Mouse (Mus musculus) layer of hippocampus, adult 11-12 months (tissue): Measurements from ENCODE around the gene Abcc6.
"Not testable (repeated sequence)": the region's sequence is repeated elsewhere in the genome, so short reads cannot be mapped to it uniquely, and the experiment has no call there.

Experiments
- DNase-seq: peaks from one replicate; pipeline ENCODE4 v3.0.0; 2022; ENCODE audit warnings: low spot score

The Abcc6 gene

GRCm38 (mm10) chr7:45933766-45934165 lies 96.3 kb downstream of the Abcc6 start:
- not testable (repeated sequence) for DNase-seq

GRCm38 (mm10) chr7:45929688-45930087 lies 100.4 kb downstream of the Abcc6 start:
- DNase-seq = no peak

- no peak for DNase-seq
Observed at GRCm38 (mm10) chr7:45928626-45929295, 101.3 kb downstream of the Abcc6 start.

- DNase-seq = peak; percentile 18
Observed at GRCm38 (mm10) chr7:45924429-45924816, 105.7 kb downstream of the Abcc6 start.

GRCm38 (mm10) chr7:45923762-45924428 lies 106.2 kb downstream of the Abcc6 start, which contains the start of gene Ccdc114:
Gene Ccdc114, plus strand, starts transcription at chr7:45924072.
- DNase-seq = peak; percentile 56

GRCm38 (mm10) chr7:45922928-45923761 lies 107.0 kb downstream of the Abcc6 start:
- peak; percentile 96 for DNase-seq

GRCm38 (mm10) chr7:45921950-45922600 lies 108.0 kb downstream of the Abcc6 start:
- DNase-seq = no peak

GRCm38 (mm10) chr7:45921242-45921621 lies 108.9 kb downstream of the Abcc6 start, which contains the start of gene Emp3:
Gene Emp3, minus strand, starts transcription at chr7:45921404.
- DNase-seq = no peak

- DNase-seq = peak; percentile 18
Observed at GRCm38 (mm10) chr7:45920583-45921241, 109.4 kb downstream of the Abcc6 start.

- no peak for DNase-seq
Observed at GRCm38 (mm10) chr7:45919761-45920160, 110.3 kb downstream of the Abcc6 start.

GRCm38 (mm10) chr7:45919083-45919671 lies 110.9 kb downstream of the Abcc6 start:
- DNase-seq = no peak

GRCm38 (mm10) chr7:45917926-45918325 lies 112.2 kb downstream of the Abcc6 start:
- no peak for DNase-seq
